Mouse (Mus musculus): ENCODE results near the gene Retreg3. TPM values are rescaled to one million over a fixed set of nuclear protein-coding genes. Genes with fewer than 3 reads are reported as not detected.

The Retreg3 gene
- total and polyA plus RNA-seq, 3 experiments, result 17.0 to 23.4 TPM; not detected in 1

- TF ChIP-seq UBTF (IDR thresholded peaks at IDR 0.05; ENCODE audit: borderline replicate concordance, insufficient read depth, low read depth, low read length) (no peak), E2F4 (IDR thresholded peaks at IDR 0.05; ENCODE audit: borderline replicate concordance, low read depth, low read length) (no peak), MAX (IDR thresholded peaks at IDR 0.05; ENCODE audit: low read length) (peak; percentile 84), GATA1 (IDR thresholded peaks at IDR 0.05; ENCODE audit: low read depth, low read length) (no peak), NELFE (IDR thresholded peaks at IDR 0.05; ENCODE audit: low read depth, low read length) (peak; percentile 27; the same call in 1 of the 2 replicates)
These were observed 52.9 kb downstream of the Retreg3 start (continued) for GRCm38 (mm10) chr11:101066549-101067412.

- Histone ChIP-seq H3K27me3 (ENCODE audit: control insufficient read depth in 1 of 2, insufficient read depth in 2 of 2, low read length in 2 of 2) (no peaks in the 10 kb centered on the region), H3K4me1 (ENCODE audit: control insufficient read depth in 1 of 2, insufficient read depth in 2 of 2, low read length in 2 of 2) (peaks cover 14 to 28% of the 10 kb centered on the region in 2 experiments), H3K9ac (ENCODE audit: control insufficient read depth, low read depth, low read length, poor library complexity, severe bottlenecking) (no peak overlapping the region), H3K4me3 (ENCODE audit: control insufficient read depth in 1 of 2, insufficient read depth in 1 of 2, low read depth in 2 of 2, low read length in 2 of 2) (no peak overlapping the region), H3K79me2 (ENCODE audit: control insufficient read depth, insufficient read depth, low read length, poor library complexity) (no peaks in the 10 kb centered on the region; the same call in 1 of the 2 replicates), H3K27ac (ENCODE audit: control insufficient read depth, low read depth, low read length) (no peak overlapping the region), H3K9me3 (replicated peaks; ENCODE audit: insufficient read depth, low read length) (no peaks in the 10 kb centered on the region), H3K36me3 (ENCODE audit: control insufficient read depth in 1 of 2, insufficient read depth in 2 of 2, low read length in 2 of 2) (peaks cover 0 to 23% of the 10 kb centered on the region in 2 experiments; a peak in 2 of 4 replicates)
- no peak for TF ChIP-seq ETS1 (IDR thresholded peaks at IDR 0.05; ENCODE audit: low read depth, low read length)
- no peak for TF ChIP-seq JUND (IDR thresholded peaks at IDR 0.05; ENCODE audit: low read depth, low read length)
- no peak for TF ChIP-seq MYB (IDR thresholded peaks at IDR 0.05; ENCODE audit: low read depth, low read length)
- TF ChIP-seq MAZ (IDR thresholded peaks at IDR 0.05; ENCODE audit: low read depth, low read length), result no peak
- no peak for TF ChIP-seq MXI1 (IDR thresholded peaks at IDR 0.05; ENCODE audit: low read depth, low read length)
- no peak for TF ChIP-seq BHLHE40 (IDR thresholded peaks at IDR 0.05; ENCODE audit: borderline replicate concordance, low read depth, low read length)
- no peak for TF ChIP-seq POLR2AphosphoS2 (IDR thresholded peaks at IDR 0.05; ENCODE audit: low read length)
- TF ChIP-seq ZC3H11A (IDR thresholded peaks at IDR 0.05; ENCODE audit: low read depth, low read length), result no peak
- no peak for TF ChIP-seq MEF2A (IDR thresholded peaks at IDR 0.05; ENCODE audit: extremely low read depth, insufficient replicate concordance, low read depth, low read length, poor library complexity, severe bottlenecking)
- no peak for TF ChIP-seq TCF12 (IDR thresholded peaks at IDR 0.05; ENCODE audit: low read depth, low read length)
- no peak for TF ChIP-seq POLR2A (IDR thresholded peaks at IDR 0.05; ENCODE audit: control insufficient read depth in 1 of 2, insufficient read depth in 1 of 2, low read depth in 1 of 2, low read length in 2 of 2, poor library complexity in 1 of 2)
- no peak for TF ChIP-seq TAL1 (IDR thresholded peaks at IDR 0.05; ENCODE audit: low read length)
- TF ChIP-seq TBP (IDR thresholded peaks at IDR 0.05; ENCODE audit: low read depth, low read length), result no peak
- no peak for TF ChIP-seq ZNF384 (IDR thresholded peaks at IDR 0.05; ENCODE audit: low read depth, low read length)
- TF ChIP-seq E2F4 (IDR thresholded peaks at IDR 0.05; ENCODE audit: borderline replicate concordance, low read depth, low read length), result no peak
- no peak for TF ChIP-seq SIN3A (IDR thresholded peaks at IDR 0.05; ENCODE audit: low read length)
- no peak for TF ChIP-seq SMC3 (IDR thresholded peaks at IDR 0.05; ENCODE audit: low read depth, low read length)
- no peak for DNase-seq (ENCODE audit: low read depth, low spot score)
These were observed 54.7 kb downstream of the Retreg3 start for GRCm38 (mm10) chr11:101065002-101065401.

Data from MEL (cell line).